Mouse (Mus musculus) myocyte (in vitro differentiated cells): ENCODE results near the gene Cyth4.

Experiments
- CEBPB ChIP-seq: IDR thresholded peaks from 2 replicates; pipeline ENCODE4 v1.6.1; 2011; ENCODE audit warnings: mild to moderate bottlenecking, moderate library complexity; ENCODE audit not compliant: poor library complexity, insufficient read depth, severe bottlenecking
- E2F4 ChIP-seq: IDR thresholded peaks from one replicate; pipeline ENCODE4 v1.6.1; 2011; ENCODE audit warnings: mild to moderate bottlenecking, control low read depth, moderate library complexity; ENCODE audit not compliant: insufficient read depth
- MYOD1 ChIP-seq, 3 experiments: IDR thresholded peaks; one replicate each; pipeline ENCODE4 v1.6.1; 2011; ENCODE audit warnings: control low read depth in 2 of 3, low read depth in 2 of 3, mild to moderate bottlenecking in 2 of 3, moderate library complexity in 1 of 3; ENCODE audit not compliant: insufficient read length in 2 of 3, control insufficient read depth in 1 of 3
- MYOG ChIP-seq, 3 experiments: IDR thresholded peaks; one replicate each; pipeline ENCODE4 v1.6.1; 2011; ENCODE audit warnings: control low read depth in 2 of 3, low read depth in 2 of 3, mild to moderate bottlenecking in 2 of 3; ENCODE audit not compliant: insufficient read length in 2 of 3, control insufficient read depth in 1 of 3, insufficient read depth in 1 of 3
- POLR2A ChIP-seq: IDR thresholded peaks from one replicate; pipeline ENCODE4 v1.6.1; 2011; ENCODE audit warnings: low read depth, mild to moderate bottlenecking, control low read depth, moderate library complexity; ENCODE audit not compliant: insufficient read length

GRCm38 (mm10) chr15:78616973-78617372 is 20.1 kb downstream of the Cyth4 start:
- no peak for TF ChIP-seq MYOD1 (IDR thresholded peaks at IDR 0.05; ENCODE audit: control insufficient read depth in 1 of 3, insufficient read length in 2 of 3, low read depth in 2 of 3)
- TF ChIP-seq POLR2A, result no peak
- no peak for TF ChIP-seq MYOG (IDR thresholded peaks at IDR 0.05; ENCODE audit: control insufficient read depth in 1 of 3, insufficient read depth in 1 of 3, insufficient read length in 2 of 3, low read depth in 2 of 3)
- no peak for TF ChIP-seq CEBPB
- TF ChIP-seq E2F4, result no peak
